Mouse (Mus musculus) lung, postnatal 25 days (tissue): ENCODE results near the gene Hdac10.

Experiments used
- DNase-seq: peaks from one replicate; pipeline ENCODE4 v3.0.0; 2022; ENCODE audit warnings: low spot score

Hdac10 gene

DNA sequence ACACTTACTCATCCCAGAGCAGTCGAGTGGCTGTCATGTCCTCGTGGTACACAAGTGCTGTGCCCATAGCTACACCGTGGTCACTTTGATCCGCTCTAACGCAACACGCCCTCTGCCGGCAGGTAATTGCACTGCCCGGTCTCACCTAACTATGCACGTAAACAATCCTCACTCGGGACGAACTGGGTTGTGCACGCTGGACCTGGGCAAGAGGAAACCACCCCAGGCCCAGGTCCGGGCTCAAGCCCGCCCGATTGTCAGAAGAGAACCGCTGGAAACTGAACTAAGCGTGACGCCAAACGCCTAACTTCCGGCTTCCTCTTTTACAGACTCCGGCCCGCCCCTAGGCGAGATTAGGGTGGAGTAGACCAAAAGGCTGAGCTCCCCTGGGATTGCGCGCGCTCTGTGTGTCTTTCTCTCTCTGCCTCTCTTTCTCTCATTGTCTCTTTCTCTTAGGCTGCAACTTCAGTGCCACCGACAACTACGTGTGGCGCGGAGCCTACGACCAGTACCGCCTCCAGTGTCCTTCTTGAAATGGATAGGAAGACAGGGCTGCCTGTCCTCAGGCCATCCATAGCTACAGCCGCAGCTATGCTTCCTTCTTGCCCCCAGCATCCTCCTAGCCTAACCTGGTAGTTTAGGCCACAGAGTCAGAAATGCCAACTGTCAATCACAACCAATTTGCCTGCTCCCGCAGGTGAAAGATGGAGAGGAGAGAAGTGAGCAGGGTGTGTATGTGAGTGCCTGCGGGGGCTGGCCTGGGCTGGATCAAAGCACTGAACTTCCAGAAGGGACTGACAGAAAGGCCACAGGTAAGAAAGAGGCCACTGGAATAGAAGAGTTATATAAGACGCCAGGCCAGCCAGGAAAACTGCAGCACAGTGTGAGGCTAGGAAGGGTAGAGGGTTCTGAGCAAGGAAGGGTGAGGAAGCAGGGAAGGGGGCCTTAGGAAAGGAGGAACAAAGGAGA lies at the start of gene Hdac10:
Gene Hdac10 (minus strand): TSS at position 319 of the 969 bp plus-strand sequence.
- DNase-seq, result peak; percentile 87

- no peak for DNase-seq
Measured at GRCm38 (mm10) chr15:89177576-89178259, 49.2 kb upstream of the Hdac10 start.

- peak; percentile 92 for DNase-seq
Measured at GRCm38 (mm10) chr15:89177121-89177520, 48.6 kb upstream of the Hdac10 start.

- DNase-seq, result no peak
Measured at GRCm38 (mm10) chr15:89175411-89176155, 47.1 kb upstream of the Hdac10 start.

- no peak for DNase-seq
Measured at GRCm38 (mm10) chr15:89174889-89175339, 46.4 kb upstream of the Hdac10 start.

GRCm38 (mm10) chr15:89173906-89174214 lies 45.4 kb upstream of the Hdac10 start:
- peak; percentile 75 for DNase-seq

DNA sequence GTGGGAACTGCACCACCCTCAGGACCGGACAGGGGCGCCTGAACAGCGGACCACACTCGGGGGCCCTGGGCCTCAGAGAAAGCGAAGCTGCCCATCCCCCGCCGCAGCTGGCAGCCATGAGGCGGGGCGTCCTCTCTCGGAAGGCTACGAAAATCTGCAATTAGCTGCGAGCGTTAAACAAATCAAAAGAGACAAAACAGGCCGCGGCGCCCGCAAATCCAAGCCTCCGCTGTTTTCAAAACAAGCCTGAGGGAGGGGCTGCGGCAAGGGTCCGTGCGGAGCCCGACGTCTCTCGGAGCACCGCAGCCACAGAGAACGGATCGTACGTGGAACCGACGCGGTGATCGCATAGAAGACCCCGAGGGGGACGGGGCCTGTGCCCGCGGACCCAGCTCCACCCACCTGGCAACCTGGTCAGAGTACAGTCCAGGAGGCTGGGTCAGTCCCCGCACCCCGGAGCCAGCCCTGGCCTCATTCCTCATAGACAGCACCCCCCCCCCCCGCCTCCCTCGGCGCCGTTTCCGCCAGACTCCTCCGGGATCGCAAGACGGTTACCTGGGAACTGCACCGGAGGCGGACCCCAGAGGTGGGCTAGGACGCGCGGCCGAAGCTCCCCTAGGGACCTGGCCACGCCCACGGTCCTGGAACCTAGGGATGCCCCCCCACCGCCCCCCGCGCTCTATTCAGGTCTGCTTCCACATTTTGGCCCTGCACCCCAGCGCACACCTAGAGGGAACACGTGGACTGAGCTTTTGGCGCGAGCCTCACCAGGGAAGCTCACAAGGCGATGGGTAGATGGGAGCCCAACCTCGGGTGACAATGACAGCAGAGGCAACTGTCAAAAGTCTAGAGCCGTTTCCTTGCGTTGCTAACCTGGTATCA lies 44.8 kb upstream of the Hdac10 start:
- no peak for DNase-seq

DNA sequence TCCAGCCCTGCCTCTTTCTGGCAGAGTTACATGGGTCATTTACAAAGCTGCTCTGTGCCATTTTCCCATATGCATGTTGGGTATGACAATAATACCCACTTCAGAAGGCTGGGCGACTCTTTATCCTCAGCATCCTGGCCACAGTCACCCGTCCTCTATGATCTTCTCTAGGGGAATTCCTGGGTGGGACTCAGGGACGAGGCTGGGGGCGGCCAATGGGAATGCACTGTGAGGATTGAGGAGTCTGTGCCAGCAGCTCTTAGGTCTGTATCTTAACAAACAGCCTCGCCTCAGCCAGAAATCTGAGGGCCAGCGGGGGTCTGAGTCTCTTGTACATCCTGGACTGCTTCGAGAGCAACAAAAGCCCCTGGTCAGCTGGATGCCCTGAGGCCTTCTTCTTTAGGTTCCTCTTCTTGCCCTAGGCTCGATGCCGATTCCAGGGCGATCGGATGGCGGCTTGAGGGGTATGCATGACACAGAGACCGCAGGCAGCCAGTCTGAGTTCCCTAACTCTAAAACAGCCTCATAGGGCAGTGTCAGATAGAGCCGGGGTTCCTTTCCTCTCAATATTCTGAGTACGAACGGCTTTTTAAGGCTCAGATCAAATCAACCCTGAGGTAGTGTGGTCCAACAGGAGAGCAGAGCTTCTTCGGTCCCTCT lies 43.9 kb upstream of the Hdac10 start:
- no peak for DNase-seq

- no peak for DNase-seq
Measured at GRCm38 (mm10) chr15:89171526-89172051, 43.1 kb upstream of the Hdac10 start.

- DNase-seq, result peak; percentile 70
Measured at GRCm38 (mm10) chr15:89170102-89170501, 41.6 kb upstream of the Hdac10 start.

DNA sequence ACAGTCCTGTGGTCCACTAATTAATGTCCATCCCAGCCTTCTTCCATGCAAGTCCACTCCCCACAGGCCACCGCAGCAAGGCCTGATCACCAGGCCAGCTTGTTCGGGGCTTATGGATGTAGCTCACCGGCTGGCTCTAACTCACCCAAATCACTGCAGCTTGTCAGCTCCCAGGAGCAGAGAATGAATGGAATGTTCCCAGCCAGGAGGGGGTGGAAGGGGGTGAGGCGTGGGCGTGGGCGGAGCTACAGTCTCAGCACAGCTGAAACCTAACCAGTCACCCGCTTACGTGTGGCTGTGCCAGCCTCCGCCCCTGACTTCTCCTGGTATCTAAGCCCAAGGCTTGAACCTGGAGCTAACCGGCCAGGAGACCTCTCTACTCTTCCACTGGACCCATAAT lies 40.9 kb upstream of the Hdac10 start:
- DNase-seq, result peak; percentile 93

DNA sequence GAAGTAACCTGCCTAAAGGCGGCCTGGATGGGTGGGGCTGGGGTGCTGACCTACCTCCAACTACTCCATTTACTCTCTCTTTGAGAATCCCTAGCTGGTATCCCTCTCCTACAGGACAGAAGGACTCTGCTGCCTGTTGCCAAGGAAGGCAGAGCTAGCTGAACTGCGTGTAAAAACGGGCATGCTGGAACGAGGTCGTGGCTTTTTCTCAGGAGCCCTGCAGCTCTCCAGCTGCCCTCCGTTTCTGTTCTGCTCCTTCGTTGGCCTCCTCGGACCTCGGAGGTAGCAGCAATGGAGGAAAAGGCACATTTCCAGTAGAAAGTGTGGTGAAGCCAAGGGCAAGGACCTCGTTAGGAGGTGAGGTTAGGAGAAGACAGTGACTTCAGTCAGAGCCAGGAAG lies 40.4 kb upstream of the Hdac10 start:
- no peak for DNase-seq

GRCm38 (mm10) chr15:89165478-89165877 lies 37.0 kb upstream of the Hdac10 start:
- DNase-seq, result no peak

DNA sequence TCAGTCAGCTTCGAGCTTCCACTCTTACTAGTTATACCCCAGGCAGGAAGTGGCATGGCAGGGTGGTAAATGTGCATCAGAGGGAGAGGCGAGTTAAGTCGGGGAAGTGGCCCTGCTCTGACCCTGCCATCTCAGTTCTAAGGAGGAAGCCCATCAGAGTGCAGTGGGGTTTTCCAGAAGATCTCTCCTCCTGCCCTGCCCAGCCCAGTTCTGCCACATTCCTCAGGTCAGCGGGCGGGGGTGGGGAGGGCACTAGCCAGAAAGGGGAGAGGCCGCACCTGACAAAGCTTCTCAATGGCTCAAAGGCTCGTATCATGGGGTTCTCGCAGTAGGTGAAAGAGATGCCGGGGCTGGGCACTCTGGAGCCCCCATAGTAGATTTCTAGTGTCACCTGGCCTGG lies 32.9 kb upstream of the Hdac10 start:
- peak; percentile 71 for DNase-seq

GRCm38 (mm10) chr15:89158516-89158915 lies 30.0 kb upstream of the Hdac10 start:
- no peak for DNase-seq

GRCm38 (mm10) chr15:89157954-89158353 lies 29.5 kb upstream of the Hdac10 start:
- peak; percentile 80 for DNase-seq

DNA sequence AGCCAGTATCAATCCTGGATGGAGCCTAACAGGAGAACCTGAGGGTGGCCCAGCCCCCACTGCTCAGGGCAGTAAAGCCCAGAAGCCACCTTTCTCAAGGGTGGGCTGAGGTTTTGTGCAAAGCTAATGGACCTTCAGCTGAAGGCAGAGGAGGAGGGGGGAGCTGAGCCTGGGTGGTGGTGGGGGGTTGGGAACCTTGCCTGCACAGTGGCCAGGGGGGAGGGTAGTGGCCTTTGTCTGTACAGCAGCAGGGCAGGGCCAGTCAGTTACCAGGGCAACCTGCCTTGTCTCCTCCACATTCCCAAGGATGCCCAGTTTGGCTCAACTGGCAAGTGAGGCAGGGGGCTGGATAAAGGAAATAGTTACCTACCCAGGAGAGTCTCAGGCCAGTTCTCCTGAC lies 23.8 kb upstream of the Hdac10 start:
- DNase-seq, result no peak

DNA sequence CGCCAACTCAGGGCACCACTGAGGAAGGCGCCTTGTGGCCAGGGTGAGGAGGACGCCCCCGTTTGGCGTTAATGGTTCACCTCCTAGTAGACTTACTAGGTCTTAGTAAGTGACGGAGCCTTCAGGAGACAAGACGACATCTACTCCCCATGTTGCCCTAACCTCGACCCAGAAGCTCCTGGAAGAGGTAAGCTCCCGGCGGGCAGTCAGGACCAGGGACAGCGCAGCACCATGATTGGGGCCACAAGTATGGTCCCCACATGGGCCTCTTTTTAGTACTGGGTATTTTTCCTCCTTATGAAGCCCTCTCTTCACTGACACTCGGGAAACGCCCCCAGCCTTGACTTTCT lies 21.5 kb upstream of the Hdac10 start:
- no peak for DNase-seq

- peak; percentile 47 for DNase-seq
Measured at GRCm38 (mm10) chr15:89149271-89150040, 21.0 kb upstream of the Hdac10 start, which contains the start of gene Mapk11. Gene Mapk11 (minus strand): TSS chr15:89149628.
